ENCODE assay signal across 18 mouse cellular contexts in the genomic region with DNA sequence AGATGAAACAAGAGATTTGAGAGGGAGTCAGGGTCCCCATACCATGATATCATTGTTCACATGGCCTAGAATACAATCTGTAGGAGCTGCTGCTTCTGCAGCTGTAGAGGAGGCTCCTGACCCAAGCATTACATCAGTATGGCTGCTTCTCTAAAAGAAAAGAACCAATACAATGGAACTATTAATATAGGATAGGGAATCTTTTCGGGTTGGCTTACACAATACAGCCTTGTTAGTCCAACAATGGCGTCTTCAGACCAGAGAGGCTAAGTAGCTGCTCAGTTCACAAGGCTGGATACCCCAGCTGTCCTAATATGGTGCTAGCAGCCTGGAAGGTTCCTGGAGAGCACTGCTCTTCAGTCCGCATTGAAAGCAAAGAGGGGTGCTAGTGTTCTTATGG.
"Had no signal": no experiment of that assay in that cellular context is flagged by ENCODE, and none has a peak within 500 bp of the region (broad histone marks: within the 10 kb centered on the region; RNA-seq: fewer than 3 reads in every experiment).

No protein-coding gene starts in this region.

- H3K27me3 ChIP-seq: intestine, embryonic 15.5 days; liver, embryonic 13.5 days; midbrain, embryonic 12.5 days; neural tube, embryonic 13.5 days; stomach, embryonic 15.5 days had no signal

- ATAC-seq: intestine, embryonic 15.5 days; midbrain, embryonic 16.5 days had no signal

- H3K4me1 ChIP-seq: intestine, embryonic 15.5 days; liver, embryonic 13.5 days; midbrain, embryonic 12.5 days; neural tube, embryonic 13.5 days; stomach, embryonic 15.5 days had no signal

- H3K36me3 ChIP-seq: intestine, embryonic 15.5 days; liver, embryonic 13.5 days; midbrain, embryonic 12.5 days; neural tube, embryonic 13.5 days; stomach, embryonic 15.5 days had no signal

- DNase-seq: kidney, postnatal 14 days; kidney, postnatal 4 days; liver, embryonic 13.5 days; lung, adult 2 months; lung, postnatal 14 days; lung, postnatal 4 days; retina, postnatal 1 day; right cerebral cortex, postnatal 25 days; spleen, adult 18-20 months; thymus, adult 2 months; thymus, postnatal 14 days; thymus, postnatal 4 days had no signal

- H3K9ac ChIP-seq: intestine, embryonic 15.5 days; liver, embryonic 13.5 days; midbrain, embryonic 12.5 days; neural tube, embryonic 13.5 days; stomach, embryonic 15.5 days had no signal

- H3K27ac ChIP-seq: intestine, embryonic 15.5 days; liver, embryonic 13.5 days; midbrain, embryonic 12.5 days; neural tube, embryonic 13.5 days; stomach, embryonic 15.5 days had no signal

- H3K9me3 ChIP-seq: intestine, embryonic 15.5 days; liver, embryonic 13.5 days; midbrain, embryonic 12.5 days; neural tube, embryonic 13.5 days; stomach, embryonic 15.5 days had no signal

- H3K4me3 ChIP-seq: intestine, embryonic 15.5 days; liver, embryonic 13.5 days; midbrain, embryonic 12.5 days; myocyte; neural tube, embryonic 13.5 days; stomach, embryonic 15.5 days had no signal

- H3K4me2 ChIP-seq: intestine, embryonic 15.5 days; liver, embryonic 13.5 days; midbrain, embryonic 12.5 days; neural tube, embryonic 13.5 days; stomach, embryonic 15.5 days had no signal
